Mouse (Mus musculus) CD4-positive, CD25-positive, alpha-beta regulatory T cell, adult 4 months (primary cell): Measurements from ENCODE around the gene Btrc. TPM values are rescaled to one million over a fixed set of nuclear protein-coding genes. Genes with fewer than 3 reads are reported as not detected.

Experiments used
- ATAC-seq: one replicate; pipeline ENCODE4 v1.8.0; 2017
- polyA plus RNA-seq, 2 experiments: library from polyadenylated mRNA; unstranded; fragments of 100-300 nt; shearing (Covaris generic); gene quantifications; one replicate each; pipeline ENCODE4 v1.2.1; 2017

The Btrc gene
- polyA plus RNA-seq, 2 experiments from 2014 or later: 34.2 to 38.6 TPM

DNA sequence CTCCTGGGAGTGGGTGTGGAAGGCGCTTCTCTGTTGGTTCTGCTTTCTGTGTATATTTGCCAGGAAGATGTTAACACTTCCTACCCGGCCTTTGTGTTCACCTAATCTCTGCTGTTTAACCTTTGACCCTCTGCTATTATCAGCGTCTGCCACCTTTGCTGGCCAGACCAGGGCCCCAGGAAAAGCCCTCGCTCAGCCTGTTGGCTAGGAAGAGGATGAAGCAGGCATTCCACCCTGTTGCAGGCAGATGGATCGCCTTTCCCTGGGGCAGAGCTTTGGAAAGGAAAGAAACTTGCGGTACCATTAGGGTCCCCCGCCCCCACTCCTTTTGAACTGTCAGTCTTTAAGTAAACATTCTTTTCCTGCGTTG, 212.1 kb downstream of the Btrc start:
- ATAC-seq: no peak

DNA sequence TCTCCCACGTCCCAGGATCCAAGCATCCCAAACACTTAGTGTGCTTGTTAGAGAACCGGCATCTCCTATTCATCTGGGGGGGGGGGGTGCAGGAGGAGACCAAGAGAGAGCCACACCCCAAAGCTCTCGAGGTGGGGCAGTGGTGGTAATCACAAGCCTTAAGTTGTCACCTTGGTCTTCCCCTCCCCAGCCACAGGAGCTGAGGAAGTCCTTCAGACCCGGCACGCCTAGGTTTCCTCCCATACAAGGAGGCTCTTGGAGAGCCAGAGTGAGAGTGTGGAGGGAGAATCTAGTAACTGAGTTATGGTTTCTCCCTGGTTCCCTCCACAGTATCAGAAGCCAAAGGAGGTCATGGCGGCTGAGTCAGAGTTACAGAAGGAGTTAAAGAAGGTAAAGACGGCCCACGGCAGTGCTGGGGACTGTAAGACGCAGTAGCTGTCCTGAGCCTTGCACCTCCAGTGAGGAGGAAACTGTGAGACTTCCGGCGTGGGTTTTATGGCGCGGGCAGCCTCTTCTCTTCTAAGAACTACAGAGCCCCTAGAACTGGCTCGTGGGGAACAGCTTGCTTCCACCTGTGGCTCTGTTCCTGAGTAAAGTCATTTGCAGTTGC, 213.7 kb downstream of the Btrc start:
- ATAC-seq: peak; percentile 40

DNA sequence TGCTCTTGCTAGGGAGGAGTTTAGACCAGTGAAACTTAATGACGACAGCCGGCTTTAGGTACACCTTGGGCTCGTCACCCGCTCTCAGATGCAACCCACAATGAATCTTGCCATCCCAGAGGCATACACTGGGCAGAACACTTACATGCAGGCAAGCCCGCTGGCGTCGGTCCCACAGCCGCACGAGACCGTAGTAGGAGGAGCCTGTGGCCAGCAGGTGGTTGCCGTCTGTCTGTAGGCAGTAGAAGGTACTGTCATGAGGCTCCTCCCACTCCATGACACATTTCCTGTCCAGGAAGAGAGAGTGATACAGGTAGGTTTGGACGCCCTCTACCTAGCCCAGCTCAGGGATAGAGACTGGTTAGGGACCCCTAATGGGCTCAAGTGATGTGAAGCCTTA, 215.4 kb downstream of the Btrc start:
- peak; percentile 29 for ATAC-seq

DNA sequence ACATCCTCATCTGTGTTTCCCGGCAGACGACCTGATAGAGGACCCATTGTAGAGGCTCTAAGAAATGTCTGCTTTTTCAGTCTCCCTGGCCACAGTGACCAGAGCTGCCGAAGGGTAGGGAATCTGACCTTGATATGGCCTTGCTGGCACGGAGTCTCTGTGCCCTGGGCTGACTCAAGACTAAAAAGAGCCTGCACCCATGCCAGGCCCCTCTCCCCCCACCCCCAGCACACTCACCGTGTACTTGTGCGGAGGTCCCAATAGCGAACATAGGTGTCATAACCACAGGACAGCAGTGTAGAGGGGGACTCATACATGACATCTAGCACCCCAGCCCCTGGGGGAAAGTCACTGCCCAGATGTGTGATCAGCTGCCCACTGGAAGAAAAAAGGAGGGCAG, 215.9 kb downstream of the Btrc start:
- ATAC-seq: no peak

Other genes with a start within 250 kb of the Btrc start
- not detected for gene Tlx1, start 213.1 kb upstream of the Btrc start, polyA plus RNA-seq
- not detected for gene Lbx1, start 127.9 kb upstream of the Btrc start, polyA plus RNA-seq
- gene Poll, start 196.8 kb downstream of the Btrc start, polyA plus RNA-seq: 10 to 100 TPM; 21.7 to 37.7 TPM
- 10 to 100 TPM; 56.4 to 76.1 TPM for gene Gm17018, start 196.9 kb downstream of the Btrc start, polyA plus RNA-seq